ENCODE assay signal across 8 mouse cellular contexts in genomic region chr1:150540267-150540666, GRCm38 (mm10).
A peak's percentile ranks its signal among the peaks of the same experiment; 100 is the strongest.
DNase-seq lines count a peak whose midpoint lies in the region; ATAC-seq and TF ChIP-seq lines count a peak whose summit lies in the region.

No protein-coding gene starts in this region.

- no peak for TF ChIP-seq EP300 in lung, postnatal 0 days (IDR thresholded peaks at IDR 0.05)

- H3K9me3 ChIP-seq in heart, embryonic 16.5 days (replicated peaks; ENCODE audit: control insufficient read depth, low read length), result no peaks in the 10 kb centered on the region
- H3K9me3 ChIP-seq in heart, embryonic 11.5 days (replicated peaks; ENCODE audit: control insufficient read depth, low read length), result no peaks in the 10 kb centered on the region
- H3K9me3 ChIP-seq in embryonic facial prominence, embryonic 15.5 days (replicated peaks), result no peaks in the 10 kb centered on the region
- no peaks in the 10 kb centered on the region for H3K9me3 ChIP-seq in lung, postnatal 0 days (ENCODE audit: low read length)

- TF ChIP-seq POLR2A in kidney, adult 2 months (IDR thresholded peaks at IDR 0.05; ENCODE audit: low read depth, low read length), result no peak

- H3K27me3 ChIP-seq in heart, embryonic 16.5 days (ENCODE audit: control insufficient read depth, insufficient read depth, low read length), result no peaks in the 10 kb centered on the region; the same call in 1 of the 2 replicates
- H3K27me3 ChIP-seq in heart, embryonic 11.5 days (ENCODE audit: control insufficient read depth, insufficient read depth, low read length), result no peaks in the 10 kb centered on the region
- H3K27me3 ChIP-seq in embryonic facial prominence, embryonic 15.5 days, result no peaks in the 10 kb centered on the region
- no peaks in the 10 kb centered on the region for H3K27me3 ChIP-seq in kidney, adult 2 months (replicated peaks; ENCODE audit: control insufficient read depth, insufficient read depth, low read length)
- H3K27me3 ChIP-seq in lung, postnatal 0 days (replicated peaks; ENCODE audit: insufficient read depth, low read length), result no peaks in the 10 kb centered on the region

- TF ChIP-seq CTCF in kidney, adult 2 months (conservative IDR thresholded peaks at IDR 0.05; ENCODE audit: insufficient read depth, insufficient read length, low read depth, low read length), result peak; percentile 86
- TF ChIP-seq CTCF in lung, postnatal 0 days (IDR thresholded peaks at IDR 0.05), result peak; percentile 85

- DNase-seq in R1 (ENCODE audit: low read depth, low spot score), result peak; percentile 57
- DNase-seq in kidney, adult 2 months, result peak; percentile 48
- DNase-seq in lung, postnatal 0 days (ENCODE audit: low spot score), result peak; percentile 86
- DNase-seq in right cerebral cortex, postnatal 14 days, result peak; percentile 12
- no peak for DNase-seq in spleen, postnatal 4 days (ENCODE audit: low spot score in 2 of 2)

- peaks cover 13% of the 10 kb centered on the region for H3K4me1 ChIP-seq in heart, embryonic 16.5 days (ENCODE audit: control insufficient read depth, insufficient read depth, low read length)
- H3K4me1 ChIP-seq in heart, embryonic 11.5 days (ENCODE audit: control insufficient read depth, insufficient read depth, low read length), result peaks cover 8% of the 10 kb centered on the region
- peaks cover 26% of the 10 kb centered on the region for H3K4me1 ChIP-seq in embryonic facial prominence, embryonic 15.5 days
- H3K4me1 ChIP-seq in kidney, adult 2 months (ENCODE audit: control insufficient read depth, insufficient read depth, low read length), result no peaks in the 10 kb centered on the region
- H3K4me1 ChIP-seq in lung, postnatal 0 days (ENCODE audit: insufficient read depth, low read depth, low read length), result no peaks in the 10 kb centered on the region; the same call in 1 of the 2 replicates

- no peak overlapping the region for H3K4me2 ChIP-seq in heart, embryonic 16.5 days (ENCODE audit: low read depth, low read length)
- H3K4me2 ChIP-seq in heart, embryonic 11.5 days, result no peak overlapping the region
- H3K4me2 ChIP-seq in embryonic facial prominence, embryonic 15.5 days (replicated peaks), result no peak overlapping the region
- no peak overlapping the region for H3K4me2 ChIP-seq in lung, postnatal 0 days (replicated peaks; ENCODE audit: low read depth, low read length)

- H3K27ac ChIP-seq in heart, embryonic 16.5 days (ENCODE audit: low read length), result no peak overlapping the region
- H3K27ac ChIP-seq in heart, embryonic 11.5 days (ENCODE audit: low read depth, low read length), result no peak overlapping the region
- no peak overlapping the region for H3K27ac ChIP-seq in embryonic facial prominence, embryonic 15.5 days (replicated peaks)
- no peak overlapping the region for H3K27ac ChIP-seq in kidney, adult 2 months (ENCODE audit: insufficient read depth, low read depth, low read length)
- no peak overlapping the region for H3K27ac ChIP-seq in lung, postnatal 0 days (ENCODE audit: low read length)

- 6% methylated on average over 5 of the region's 5 CpGs for WGBS in heart, embryonic 16.5 days
- WGBS in heart, embryonic 11.5 days (ENCODE audit: insufficient replicate concordance), result 10% methylated on average over 5 of the region's 5 CpGs
- WGBS in embryonic facial prominence, embryonic 15.5 days, result 8% methylated on average over 5 of the region's 5 CpGs
- WGBS in kidney, adult 2 months, result 8% methylated on average over 5 of the region's 5 CpGs
- 9% methylated on average over 5 of the region's 5 CpGs for WGBS in lung, postnatal 0 days

- H3K4me3 ChIP-seq in heart, embryonic 16.5 days (ENCODE audit: low read length), result no peak overlapping the region
- H3K4me3 ChIP-seq in heart, embryonic 11.5 days (ENCODE audit: low read depth, low read length), result no peak overlapping the region
- no peak overlapping the region for H3K4me3 ChIP-seq in embryonic facial prominence, embryonic 15.5 days (replicated peaks)
- no peak overlapping the region for H3K4me3 ChIP-seq in kidney, adult 2 months (ENCODE audit: insufficient read depth, low read depth, low read length)
- H3K4me3 ChIP-seq in lung, postnatal 0 days (ENCODE audit: low read depth, low read length), result no peak overlapping the region

- ATAC-seq in heart, embryonic 16.5 days (replicated peaks; ENCODE audit: extremely low read depth, insufficient read depth, low FRiP score), result 0 out of 2 replicates have a peak, but pooled peaks have one; percentile 57
- no peak; the same call in 1 of the 2 replicates for ATAC-seq in heart, embryonic 11.5 days (replicated peaks; ENCODE audit: insufficient number of reproducible peaks, low FRiP score, low TSS enrichment)
- 0 out of 2 replicates have a peak, but pooled peaks have one; percentile 74 for ATAC-seq in embryonic facial prominence, embryonic 15.5 days (ENCODE audit: insufficient number of reproducible peaks, low FRiP score, low TSS enrichment, low read depth)
- ATAC-seq in lung, postnatal 0 days, result peak; percentile 81

- H3K36me3 ChIP-seq in heart, embryonic 16.5 days (ENCODE audit: control insufficient read depth, insufficient read depth), result no peaks in the 10 kb centered on the region
- H3K36me3 ChIP-seq in heart, embryonic 11.5 days (ENCODE audit: control insufficient read depth, insufficient read depth, low read length), result no peaks in the 10 kb centered on the region
- H3K36me3 ChIP-seq in embryonic facial prominence, embryonic 15.5 days, result no peaks in the 10 kb centered on the region
- H3K36me3 ChIP-seq in kidney, adult 2 months (ENCODE audit: control insufficient read depth, insufficient read depth, low read length), result no peaks in the 10 kb centered on the region
- no peaks in the 10 kb centered on the region for H3K36me3 ChIP-seq in lung, postnatal 0 days (ENCODE audit: insufficient read depth, low read length)

- H3K9ac ChIP-seq in heart, embryonic 16.5 days (ENCODE audit: low read length), result no peak overlapping the region
- H3K9ac ChIP-seq in heart, embryonic 11.5 days (ENCODE audit: low read depth, low read length), result no peak overlapping the region
- H3K9ac ChIP-seq in embryonic facial prominence, embryonic 15.5 days, result no peak overlapping the region
- no peak overlapping the region for H3K9ac ChIP-seq in lung, postnatal 0 days (replicated peaks; ENCODE audit: low read depth)

Comparison
In these comparisons a context has a peak if more than half of its experiments do, and no peak if none do; other contexts are left out.
1. DNase-seq: peak in R1 (single experiment), kidney, adult 2 months (single experiment), lung, postnatal 0 days (single experiment) and right cerebral cortex, postnatal 14 days (single experiment); none in spleen, postnatal 4 days (0 of 2).